Mouse (Mus musculus) cerebral cortex, adult 2 months (tissue): ENCODE results near the gene Eri3.

Experiments
- WGBS: fragments of 180-500 bp; shearing (Covaris S2); methylation state at CpG from one replicate; pipeline ENCODE4 v1.1.7; 2018; 5-methylcytosine and 5-hydroxymethylcytosine counted together

Eri3 gene

GRCm38 (mm10) chr4:117577579-117577978 is 27.4 kb downstream of the Eri3 start:
- WGBS: 93% methylated on average over 1 of the region's 1 CpGs

- WGBS: 87% methylated on average over 9 of the region's 9 CpGs
Observed at GRCm38 (mm10) chr4:117581626-117582025, 31.5 kb downstream of the Eri3 start.

GRCm38 (mm10) chr4:117585995-117586394 is 35.8 kb downstream of the Eri3 start:
- 86% methylated on average over 2 of the region's 2 CpGs for WGBS

- 47% methylated on average over 4 of the region's 4 CpGs for WGBS
Observed at GRCm38 (mm10) chr4:117587447-117587846, 37.3 kb downstream of the Eri3 start.

GRCm38 (mm10) chr4:117589081-117589660 is 39.0 kb downstream of the Eri3 start:
- 50% methylated on average over 8 of the region's 8 CpGs for WGBS

- 79% methylated on average over 2 of the region's 2 CpGs for WGBS
Observed at GRCm38 (mm10) chr4:117590781-117591180, 40.6 kb downstream of the Eri3 start.

- 89% methylated on average over 5 of the region's 5 CpGs for WGBS
Observed at GRCm38 (mm10) chr4:117592206-117592605, 42.0 kb downstream of the Eri3 start.

GRCm38 (mm10) chr4:117595293-117595692 is 45.1 kb downstream of the Eri3 start:
- WGBS: 75% methylated on average over 10 of the region's 10 CpGs

GRCm38 (mm10) chr4:117599986-117600565 is 49.9 kb downstream of the Eri3 start:
- WGBS: 63% methylated on average over 7 of the region's 7 CpGs

- 51% methylated on average over 5 of the region's 5 CpGs for WGBS
Observed at GRCm38 (mm10) chr4:117601338-117601776, 51.2 kb downstream of the Eri3 start.

GRCm38 (mm10) chr4:117605099-117605953 is 55.2 kb downstream of the Eri3 start:
- 67% methylated on average over 16 of the region's 16 CpGs for WGBS

GRCm38 (mm10) chr4:117605954-117606227 is 55.7 kb downstream of the Eri3 start:
- 88% methylated on average over 1 of the region's 1 CpGs for WGBS

- 71% methylated on average over 5 of the region's 5 CpGs for WGBS
Observed at GRCm38 (mm10) chr4:117606831-117607610, 56.9 kb downstream of the Eri3 start.

- WGBS: 47% methylated on average over 9 of the region's 9 CpGs
Observed at GRCm38 (mm10) chr4:117608265-117608664, 58.1 kb downstream of the Eri3 start.

- 59% methylated on average over 7 of the region's 7 CpGs for WGBS
Observed at GRCm38 (mm10) chr4:117609371-117610039, 59.3 kb downstream of the Eri3 start.

- WGBS: 72% methylated on average over 4 of the region's 4 CpGs
Observed at GRCm38 (mm10) chr4:117611385-117611784, 61.2 kb downstream of the Eri3 start.

- 91% methylated on average over 2 of the region's 2 CpGs for WGBS
Observed at GRCm38 (mm10) chr4:117611814-117612213, 61.6 kb downstream of the Eri3 start.

- 96% methylated on average over 5 of the region's 5 CpGs for WGBS
Observed at GRCm38 (mm10) chr4:117612713-117613112, 62.5 kb downstream of the Eri3 start.

- WGBS: 90% methylated on average over 4 of the region's 4 CpGs
Observed at GRCm38 (mm10) chr4:117613153-117613773, 63.1 kb downstream of the Eri3 start.

GRCm38 (mm10) chr4:117616600-117616999 is 66.4 kb downstream of the Eri3 start:
- 96% methylated on average over 4 of the region's 4 CpGs for WGBS

GRCm38 (mm10) chr4:117622270-117622669 is 72.1 kb downstream of the Eri3 start:
- 93% methylated on average over 5 of the region's 5 CpGs for WGBS
